Mouse (Mus musculus) CH12.LX (cell line): Measurements from ENCODE around the gene Asap3. TPM values are rescaled to one million over a fixed set of nuclear protein-coding genes. Genes with fewer than 3 reads are reported as not detected.

Experiments used
- DNase-seq: peaks from one replicate; pipeline ENCODE4 v3.0.0-alpha.2; 2013; ENCODE audit errors: extremely low read depth
- H3K27ac ChIP-seq: 2 replicates; pipeline ENCODE4 v1.5.1; 2012; ENCODE audit warnings: low read depth, mild to moderate bottlenecking, control low read depth, moderate library complexity; ENCODE audit not compliant: insufficient read depth
- H3K27me3 ChIP-seq: replicated peaks from 2 replicates; pipeline ENCODE3; 2012; ENCODE audit warnings: inconsistent platforms
- H3K36me3 ChIP-seq, 2 experiments: replicated peaks in 1 of 2; 2 replicates each; pipeline versions ENCODE3 to v1.6.1; 2012; ENCODE audit warnings: inconsistent platforms in 1 of 2, low read length in 1 of 2, mild to moderate bottlenecking in 1 of 2, mixed read lengths in 1 of 2, moderate library complexity in 1 of 2; ENCODE audit not compliant: control insufficient read depth in 1 of 2, insufficient read depth in 1 of 2
- H3K4me1 ChIP-seq, 2 experiments: 2 replicates each; pipeline ENCODE4 v1.6.1; 2012; ENCODE audit warnings: inconsistent platforms in 1 of 2, moderate library complexity in 1 of 2; ENCODE audit not compliant: insufficient read depth in 2 of 2, control insufficient read depth in 1 of 2
- H3K4me2 ChIP-seq: 2 replicates; pipeline ENCODE4 v1.6.1; 2012; ENCODE audit warnings: low read depth, mild to moderate bottlenecking, control low read depth; ENCODE audit not compliant: poor library complexity, insufficient read depth, severe bottlenecking
- H3K4me3 ChIP-seq, 3 experiments: fragments of 150-350 bp in 1 of 3; sonication (generic) in 1 of 3; replicated peaks in 1 of 3; 2 replicates each; pipeline versions ENCODE3 to v1.5.1; 2011 to 2012; ENCODE audit warnings: low read depth in 2 of 3, low read length in 2 of 3, mild to moderate bottlenecking in 2 of 3, moderate library complexity in 2 of 3, control low read depth in 1 of 3, improper control_type of control experiment in 1 of 3, inconsistent platforms in 1 of 3, mixed read lengths in 1 of 3; ENCODE audit not compliant: poor library complexity in 1 of 3
- H3K79me2 ChIP-seq: replicated peaks from 2 replicates; pipeline ENCODE4 v1.6.1; 2012; ENCODE audit warnings: mild to moderate bottlenecking, moderate library complexity; ENCODE audit not compliant: control insufficient read depth, poor library complexity, insufficient read depth, severe bottlenecking; ENCODE audit errors: extremely low read depth
- H3K9ac ChIP-seq: 2 replicates; pipeline ENCODE4 v1.6.1; 2012; ENCODE audit warnings: low read depth, mild to moderate bottlenecking, control low read depth, moderate library complexity; ENCODE audit not compliant: insufficient read depth
- H3K9me3 ChIP-seq: replicated peaks from 2 replicates; pipeline ENCODE3; 2012; ENCODE audit warnings: low read length, inconsistent platforms, mixed read lengths
- CHD2 ChIP-seq: IDR thresholded peaks from 2 replicates; pipeline ENCODE4 v1.6.1; 2011; ENCODE audit warnings: low read length, improper control_type of control experiment
- GABPA ChIP-seq: IDR thresholded peaks from 2 replicates; pipeline ENCODE4 v1.6.1; 2012; ENCODE audit warnings: low read depth, low read length, improper control_type of control experiment, inconsistent platforms; ENCODE audit not compliant: insufficient replicate concordance
- KAT2A ChIP-seq: IDR thresholded peaks from 2 replicates; pipeline ENCODE4 v1.6.1; 2012; ENCODE audit warnings: low read length, improper control_type of control experiment, inconsistent platforms; ENCODE audit not compliant: insufficient replicate concordance
- MAFK ChIP-seq: IDR thresholded peaks from 2 replicates; pipeline ENCODE4 v1.6.1; 2011; ENCODE audit warnings: low read length, improper control_type of control experiment; ENCODE audit not compliant: insufficient replicate concordance
- MYC ChIP-seq: IDR thresholded peaks from 2 replicates; pipeline ENCODE4 v1.6.1; 2011; ENCODE audit warnings: low read depth, mild to moderate bottlenecking, improper control_type of control experiment, low read length
- POLR2AphosphoS2 ChIP-seq: IDR thresholded peaks from 2 replicates; pipeline ENCODE4 v1.6.1; 2011; ENCODE audit warnings: low read depth, low read length, improper control_type of control experiment
- SMC3 ChIP-seq: IDR thresholded peaks from 2 replicates; pipeline ENCODE4 v1.6.1; 2011; ENCODE audit warnings: low read depth, low read length, improper control_type of control experiment
- TCF12 ChIP-seq: IDR thresholded peaks from 2 replicates; pipeline ENCODE4 v1.6.1; 2014; ENCODE audit warnings: low read depth, mild to moderate bottlenecking, inconsistent platforms, low read length, improper control_type of control experiment
- ZKSCAN1 ChIP-seq: IDR thresholded peaks from 2 replicates; pipeline ENCODE4 v1.6.1; 2012; ENCODE audit warnings: low read depth, inconsistent platforms, low read length, improper control_type of control experiment, borderline replicate concordance
- ZNF384 ChIP-seq: IDR thresholded peaks from 2 replicates; pipeline ENCODE4 v1.6.1; 2012; ENCODE audit warnings: low read depth, low read length, improper control_type of control experiment, inconsistent platforms
- dilution Hi-C: fragments of 300-500 bp; cut with MboI; formaldehyde crosslinking; loops from 2 replicates; pipeline ENCODE4 v1.14.3; 2020; ENCODE audit warnings: low sequenced_read_pairs; ENCODE audit not compliant: extremely low pct_unique_long_range_greater_than_20kb, extremely low pct_ligation_motif_present
- in situ Hi-C: fragments of 300-500 bp; cut with MboI; formaldehyde crosslinking; loops from 3 replicates; pipeline ENCODE4 v1.14.3; 2019; ENCODE audit warnings: low sequenced_read_pairs, low pct_ligation_motif_present, low pct_unique_long_range_greater_than_20kb, mixed read lengths
- polyA plus RNA-seq: library from polyadenylated mRNA; unstranded; fragments of >175 nt; gene quantifications from 2 replicates; pipeline ENCODE4 v1.2.1, GENCODE M21; 2012; ENCODE audit warnings: low read depth; ENCODE audit not compliant: insufficient read length
- total RNA-seq, 2 experiments: library from RNA; depleted of rRNA; stranded (reverse); fragments of 300-350 nt in 1 of 2; fragments of >200 nt in 1 of 2; gene quantifications; 2 replicates each; pipeline ENCODE4 v1.2.3; 2012 to 2014

Gene Asap3
- total and polyA plus RNA-seq, 3 experiments = 0.07 to 0.08 TPM; not detected in 1

- DNase-seq = no peak
- Histone ChIP-seq H3K4me1 (no peaks in the 10 kb centered on the region), H3K27me3 (peaks cover 74% of the 10 kb centered on the region), H3K4me3 (no peak overlapping the region), H3K4me2 (no peak overlapping the region), H3K36me3 (no peaks in the 10 kb centered on the region), H3K9ac (no peak overlapping the region), H3K9me3 (no peaks in the 10 kb centered on the region), H3K27ac (no peak overlapping the region), H3K79me2 (no peaks in the 10 kb centered on the region)
- dilution Hi-C loops = no loop called here
- in situ Hi-C loops = no loop called here
- TF ChIP-seq POLR2AphosphoS2 = no peak
- no peak for TF ChIP-seq ZNF384
These were observed 17.5 kb downstream of the Asap3 start for GRCm38 (mm10) chr4:136223549-136224239.

GRCm38 (mm10) chr4:136224240-136224559 is 18.0 kb downstream of the Asap3 start:
- no peaks in the 10 kb centered on the region for H3K79me2 ChIP-seq
- dilution Hi-C loops (no loop called here), in situ Hi-C loops (no loop called here)
- no peak for TF ChIP-seq CHD2
- no peak for TF ChIP-seq GABPA
- no peak for TF ChIP-seq ZKSCAN1
- TF ChIP-seq SMC3 = no peak
- no peak for TF ChIP-seq MYC
- no peak for TF ChIP-seq KAT2A
- TF ChIP-seq TCF12 = no peak
- no peaks in the 10 kb centered on the region for H3K9me3 ChIP-seq
- no peak overlapping the region for H3K27ac ChIP-seq
- no peak overlapping the region for H3K4me3 ChIP-seq
- no peaks in the 10 kb centered on the region for H3K36me3 ChIP-seq
- H3K9ac ChIP-seq = no peak overlapping the region
- H3K4me1 ChIP-seq = no peaks in the 10 kb centered on the region
- H3K27me3 ChIP-seq = peaks cover 74% of the 10 kb centered on the region
- DNase-seq = no peak
- no peak overlapping the region for H3K4me2 ChIP-seq

DNA sequence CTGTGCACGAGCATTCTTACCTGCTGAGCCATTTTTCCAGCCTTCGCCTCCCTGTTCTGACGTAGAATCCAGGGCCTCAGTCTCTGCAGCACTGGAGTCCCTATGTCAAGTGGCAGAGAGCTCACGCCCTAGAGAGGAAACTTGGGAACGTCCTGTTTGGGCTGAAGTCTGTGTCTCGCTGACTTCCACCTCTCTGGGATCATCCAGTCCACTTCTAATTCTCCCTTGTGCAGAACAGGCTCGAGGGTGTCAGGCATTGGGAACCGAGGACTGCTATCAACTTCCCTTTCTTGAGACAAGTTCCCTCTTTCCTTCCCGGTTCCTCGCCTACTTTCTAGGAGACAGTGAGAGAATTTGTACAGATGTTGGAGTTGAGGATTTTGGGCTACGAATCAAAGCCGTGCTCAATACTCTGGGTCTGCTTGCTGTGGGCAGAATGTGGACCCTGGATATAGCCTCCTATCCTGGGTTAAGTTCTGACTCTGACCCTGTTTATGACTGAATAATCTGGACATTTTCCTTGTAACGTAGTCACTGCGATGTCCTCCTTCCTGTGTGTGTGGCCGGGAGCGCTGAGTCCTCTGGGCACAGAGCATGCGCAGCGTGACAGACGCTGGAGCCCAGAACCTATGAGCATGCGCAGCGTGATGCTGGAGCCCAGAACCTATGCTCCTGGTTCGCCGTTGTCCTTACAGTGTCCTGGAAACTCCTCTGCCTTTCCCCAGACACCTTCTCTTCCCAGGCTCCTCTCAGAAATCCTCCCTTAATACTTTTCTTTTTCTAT is 18.7 kb downstream of the Asap3 start:
- H3K9me3 ChIP-seq = no peaks in the 10 kb centered on the region
- dilution Hi-C loops = no loop called here
- peaks cover 72% of the 10 kb centered on the region for H3K27me3 ChIP-seq
- no peak for TF ChIP-seq MAFK
- H3K4me3 ChIP-seq = no peak overlapping the region
- H3K36me3 ChIP-seq = no peaks in the 10 kb centered on the region
- no peaks in the 10 kb centered on the region for H3K79me2 ChIP-seq
- no peak for DNase-seq
- in situ Hi-C loops = loop anchor here (25.0 kb wide), 1 partner anchor 387 kb away; the partner anchor contains the start of genes Kdm1a, Lactbl1 and Tex46
- H3K4me2 ChIP-seq = no peak overlapping the region
- H3K9ac ChIP-seq = no peak overlapping the region
- no peak overlapping the region for H3K27ac ChIP-seq
- no peaks in the 10 kb centered on the region for H3K4me1 ChIP-seq
